ENCODE assay signal across 10 mouse cellular contexts in genomic region chr5:111429726-111430125, GRCm38 (mm10). TPM values are rescaled to one million over a fixed set of nuclear protein-coding genes. Genes with fewer than 3 reads are reported as not detected.
DNase-seq lines count a peak whose midpoint lies in the region; ATAC-seq lines count a peak whose summit lies in the region.
"Had no signal": no experiment of that assay in that cellular context is flagged by ENCODE, and none has a peak within 500 bp of the region (broad histone marks: within the 10 kb centered on the region; RNA-seq: fewer than 3 reads in every experiment).

No protein-coding gene starts in this region.

- peaks cover 39% of the 10 kb centered on the region for H3K27me3 ChIP-seq in kidney, embryonic 16.5 days (ENCODE audit: insufficient read depth, low read length)
- peaks cover 26% of the 10 kb centered on the region for H3K27me3 ChIP-seq in kidney, embryonic 14.5 days (ENCODE audit: control insufficient read depth, insufficient read depth, low read length)
- H3K27me3 ChIP-seq in embryonic facial prominence, embryonic 14.5 days (replicated peaks; ENCODE audit: control insufficient read depth, insufficient read depth, low read length): no peaks in the 10 kb centered on the region
- no peaks in the 10 kb centered on the region for H3K27me3 ChIP-seq in heart, embryonic 16.5 days (ENCODE audit: control insufficient read depth, insufficient read depth, low read length)
- H3K27me3 ChIP-seq in midbrain, embryonic 12.5 days: no peaks in the 10 kb centered on the region

- peak overlapping the region; percentile 30; the same call in 1 of the 2 replicates for H3K27ac ChIP-seq in kidney, embryonic 16.5 days (ENCODE audit: low read length)
- H3K27ac ChIP-seq in kidney, embryonic 14.5 days (ENCODE audit: low read depth, low read length): no peak overlapping the region
- peak overlapping the region; percentile 63 for H3K27ac ChIP-seq in embryonic facial prominence, embryonic 14.5 days (replicated peaks; ENCODE audit: low read depth, low read length)
- H3K27ac ChIP-seq in heart, embryonic 16.5 days (ENCODE audit: low read length): peak overlapping the region; percentile 40
- peak overlapping the region; percentile 67 for H3K27ac ChIP-seq in midbrain, embryonic 12.5 days (replicated peaks)

- no peaks in the 10 kb centered on the region for H3K36me3 ChIP-seq in kidney, embryonic 16.5 days (ENCODE audit: insufficient read depth, low read length)
- no peaks in the 10 kb centered on the region; the same call in 1 of the 2 replicates for H3K36me3 ChIP-seq in kidney, embryonic 14.5 days (ENCODE audit: control insufficient read depth, insufficient read depth, low read length)
- H3K36me3 ChIP-seq in embryonic facial prominence, embryonic 14.5 days (ENCODE audit: control insufficient read depth, insufficient read depth, low read length): peaks cover 18% of the 10 kb centered on the region; the same call in 1 of the 2 replicates
- no peaks in the 10 kb centered on the region for H3K36me3 ChIP-seq in heart, embryonic 16.5 days (ENCODE audit: control insufficient read depth, insufficient read depth)
- H3K36me3 ChIP-seq in midbrain, embryonic 12.5 days: peaks cover 24% of the 10 kb centered on the region

- no peak for ATAC-seq in kidney, embryonic 16.5 days (ENCODE audit: low FRiP score, low TSS enrichment)
- no peak for ATAC-seq in kidney, embryonic 14.5 days (ENCODE audit: low FRiP score, low TSS enrichment)
- no peak for ATAC-seq in embryonic facial prominence, embryonic 14.5 days (ENCODE audit: low read depth)
- no peak; the same call in 1 of the 2 replicates for ATAC-seq in heart, embryonic 16.5 days (replicated peaks; ENCODE audit: extremely low read depth, insufficient read depth, low FRiP score)
- ATAC-seq in midbrain, embryonic 12.5 days (ENCODE audit: low FRiP score, low read depth): no peak

- peaks cover 45% of the 10 kb centered on the region for H3K4me1 ChIP-seq in kidney, embryonic 16.5 days (ENCODE audit: insufficient read depth, low read length)
- H3K4me1 ChIP-seq in kidney, embryonic 14.5 days (ENCODE audit: control insufficient read depth, insufficient read depth, low read length): peaks cover 38% of the 10 kb centered on the region
- H3K4me1 ChIP-seq in embryonic facial prominence, embryonic 14.5 days (ENCODE audit: control insufficient read depth, insufficient read depth, low read length): peaks cover 95% of the 10 kb centered on the region
- H3K4me1 ChIP-seq in heart, embryonic 16.5 days (ENCODE audit: control insufficient read depth, insufficient read depth, low read length): peaks cover 40% of the 10 kb centered on the region
- H3K4me1 ChIP-seq in midbrain, embryonic 12.5 days: peaks cover 100% of the 10 kb centered on the region

- H3K9me3 ChIP-seq in kidney, embryonic 16.5 days (ENCODE audit: low read length): no peaks in the 10 kb centered on the region
- no peaks in the 10 kb centered on the region for H3K9me3 ChIP-seq in kidney, embryonic 14.5 days (ENCODE audit: control insufficient read depth, low read length)
- no peaks in the 10 kb centered on the region for H3K9me3 ChIP-seq in embryonic facial prominence, embryonic 14.5 days (ENCODE audit: control insufficient read depth, low read length)
- H3K9me3 ChIP-seq in heart, embryonic 16.5 days (replicated peaks; ENCODE audit: control insufficient read depth, low read length): no peaks in the 10 kb centered on the region
- no peaks in the 10 kb centered on the region for H3K9me3 ChIP-seq in midbrain, embryonic 12.5 days

- no peak overlapping the region for H3K4me3 ChIP-seq in kidney, embryonic 16.5 days (ENCODE audit: low read length)
- H3K4me3 ChIP-seq in kidney, embryonic 14.5 days (ENCODE audit: low read length): no peak overlapping the region
- H3K4me3 ChIP-seq in embryonic facial prominence, embryonic 14.5 days (ENCODE audit: low read depth, low read length): no peak overlapping the region
- H3K4me3 ChIP-seq in heart, embryonic 16.5 days (ENCODE audit: low read length): no peak overlapping the region
- H3K4me3 ChIP-seq in midbrain, embryonic 12.5 days: peak overlapping the region; percentile 22

- no peak overlapping the region for H3K4me2 ChIP-seq in kidney, embryonic 16.5 days (replicated peaks; ENCODE audit: low read depth, low read length)
- no peak overlapping the region for H3K4me2 ChIP-seq in kidney, embryonic 14.5 days (replicated peaks; ENCODE audit: low read depth, low read length)
- H3K4me2 ChIP-seq in embryonic facial prominence, embryonic 14.5 days (ENCODE audit: low read depth, low read length): peak overlapping the region; percentile 97
- no peak overlapping the region for H3K4me2 ChIP-seq in heart, embryonic 16.5 days (ENCODE audit: low read depth, low read length)
- peak overlapping the region; percentile 99 for H3K4me2 ChIP-seq in midbrain, embryonic 12.5 days (replicated peaks)

- DNase-seq in embryonic facial prominence, embryonic 14.5 days (ENCODE audit: low spot score): no peak
- no peak for DNase-seq in lung, postnatal 36 days
- no peak for DNase-seq in lung, postnatal 14 days
- DNase-seq in ovary, postnatal 10 days (ENCODE audit: low spot score): no peak
- DNase-seq: cerebellum, adult 11-12 months; gastrocnemius, postnatal 10 days had no signal

- no peak overlapping the region for H3K9ac ChIP-seq in kidney, embryonic 16.5 days (replicated peaks; ENCODE audit: low read length)
- no peak overlapping the region for H3K9ac ChIP-seq in kidney, embryonic 14.5 days (ENCODE audit: low read depth, low read length)
- H3K9ac ChIP-seq in embryonic facial prominence, embryonic 14.5 days (ENCODE audit: low read depth, low read length): peak overlapping the region; percentile 34; the same call in 1 of the 2 replicates
- H3K9ac ChIP-seq in heart, embryonic 16.5 days (ENCODE audit: low read length): no peak overlapping the region; the same call in 1 of the 2 replicates
- peak overlapping the region; percentile 53 for H3K9ac ChIP-seq in midbrain, embryonic 12.5 days (replicated peaks)

- 52% methylated on average over 7 of the region's 7 CpGs for WGBS in kidney, embryonic 16.5 days
- 65% methylated on average over 7 of the region's 7 CpGs for WGBS in kidney, embryonic 14.5 days
- WGBS in embryonic facial prominence, embryonic 14.5 days: 39% methylated on average over 7 of the region's 7 CpGs
- 34% methylated on average over 7 of the region's 7 CpGs for WGBS in heart, embryonic 16.5 days
- 20% methylated on average over 7 of the region's 7 CpGs for WGBS in midbrain, embryonic 12.5 days

RNA-seq across cellular contexts. Expression of gene Mn1, which starts 12.6 kb away (rescaled TPM):
- 6.9 and 7.2 TPM in 2 replicates for polyA plus RNA-seq in kidney, embryonic 16.5 days (2015; fragmentation: Nextera tagmentation; extraction: Ambion mirVana)
- 5.1 and 6.9 TPM in 2 replicates for polyA plus RNA-seq in kidney, embryonic 14.5 days (2014; fragmentation: Nextera tagmentation; extraction: Ambion mirVana)
- polyA plus RNA-seq in embryonic facial prominence, embryonic 14.5 days (2014; fragmentation: Nextera tagmentation; extraction: Ambion mirVana): 29.1 and 33.3 TPM in 2 replicates
- 5.4 and 6.3 TPM in 2 replicates for polyA plus RNA-seq in heart, embryonic 16.5 days (2015; fragmentation: Nextera tagmentation; extraction: Ambion mirVana)
- polyA plus RNA-seq in midbrain, embryonic 12.5 days (2016; fragmentation: Nextera tagmentation; extraction: Ambion mirVana): 55.9 and 61.8 TPM in 2 replicates

Comparison
In these comparisons a context has a peak if more than half of its experiments do, and no peak if none do; other contexts are left out.
1. H3K4me2 ChIP-seq: peak in embryonic facial prominence, embryonic 14.5 days (single experiment) and midbrain, embryonic 12.5 days (single experiment); none in kidney, embryonic 16.5 days (single experiment), kidney, embryonic 14.5 days (single experiment) and heart, embryonic 16.5 days (single experiment).
2. H3K9ac ChIP-seq: peak in embryonic facial prominence, embryonic 14.5 days (single experiment) and midbrain, embryonic 12.5 days (single experiment); none in kidney, embryonic 16.5 days (single experiment), kidney, embryonic 14.5 days (single experiment) and heart, embryonic 16.5 days (single experiment).